Mouse (Mus musculus) testis, adult 2 months (tissue): ENCODE measurements around the gene Izumo4.

Source experiments
- CTCF ChIP-seq: fragments of 200-500 bp; IDR thresholded peaks from 2 replicates; pipeline ENCODE4 v1.5.1; 2012; ENCODE audit warnings: low read depth, mild to moderate bottlenecking, inconsistent platforms, low read length, moderate library complexity; ENCODE audit not compliant: control insufficient read depth, insufficient read depth, insufficient replicate concordance
- POLR2A ChIP-seq: fragments of 200-500 bp; IDR thresholded peaks from 2 replicates; pipeline ENCODE4 v1.6.1; 2012; ENCODE audit warnings: low read depth, mild to moderate bottlenecking, inconsistent platforms, low read length, moderate library complexity; ENCODE audit not compliant: control insufficient read depth

GRCm38 (mm10) chr10:80680260-80680696 lies 21.7 kb upstream of the Izumo4 start:
- TF ChIP-seq POLR2A (no peak), CTCF (no peak)
